Mouse (Mus musculus) stomach, postnatal 0 days (tissue): ENCODE data around the gene Cd4.

Source experiments
- CTCF ChIP-seq: IDR thresholded peaks from 2 replicates; pipeline ENCODE4 v1.5.1; 2016; ENCODE audit warnings: antibody characterized with exemption, low read depth, mild to moderate bottlenecking, moderate library complexity
- EP300 ChIP-seq: optimal IDR thresholded peaks from 2 replicates; pipeline ENCODE3; 2016; ENCODE audit warnings: antibody characterized with exemption

DNA sequence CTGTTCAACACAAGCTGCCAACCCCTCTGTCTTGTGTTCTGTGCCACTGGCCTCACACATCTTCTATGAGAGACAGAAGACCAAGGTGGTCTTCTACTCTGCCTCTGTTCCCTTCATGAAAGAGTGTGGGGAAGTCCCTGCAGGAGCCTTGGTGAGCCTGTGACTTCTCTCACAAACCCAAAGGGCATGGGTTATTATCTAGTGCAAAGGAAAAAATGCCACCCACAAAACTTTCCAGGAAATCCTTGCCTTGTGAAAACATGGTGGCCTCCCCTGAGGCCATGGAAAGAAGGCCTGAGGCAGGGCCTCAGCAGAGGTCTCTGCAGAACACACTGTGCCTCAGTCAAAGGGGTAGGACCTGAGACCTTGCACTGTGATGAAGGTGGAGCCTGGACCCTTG lies 13.8 kb upstream of the Cd4 start:
- no peak for TF ChIP-seq CTCF
- no peak for TF ChIP-seq EP300
